Mouse (Mus musculus) stomach, embryonic 16.5 days (tissue): Measurements from ENCODE around the gene Gprin1. TPM values are rescaled to one million over a fixed set of nuclear protein-coding genes. Genes with fewer than 3 reads are reported as not detected.

ENCODE experiments used
- ATAC-seq: fragments of 200-750 bp; cut with Nextera tagmentation; 2 replicates; pipeline ENCODE4 v1.8.0; 2017; ENCODE audit warnings: moderate number of reproducible peaks, moderate TSS enrichment; ENCODE audit not compliant: insufficient read depth, low FRiP score
- H3K27ac ChIP-seq: fragments of 300-500 bp; sonication (generic); 2 replicates; pipeline ENCODE4 v1.5.1; 2014; ENCODE audit warnings: low read length
- H3K27me3 ChIP-seq: fragments of 300-500 bp; sonication (generic); 2 replicates; pipeline ENCODE4 v1.6.1; 2014; ENCODE audit warnings: low read length, control low read depth, mixed read lengths; ENCODE audit not compliant: control insufficient read depth, insufficient read depth
- H3K36me3 ChIP-seq: fragments of 300-500 bp; sonication (generic); 2 replicates; pipeline ENCODE4 v1.6.1; 2014; ENCODE audit warnings: low read length; ENCODE audit not compliant: control insufficient read depth, insufficient read depth
- H3K4me1 ChIP-seq: fragments of 300-500 bp; sonication (generic); 2 replicates; pipeline ENCODE4 v1.6.1; 2014; ENCODE audit warnings: low read length, control low read depth, mixed read lengths; ENCODE audit not compliant: control insufficient read depth, insufficient read depth
- H3K4me2 ChIP-seq: fragments of 300-500 bp; sonication (generic); 2 replicates; pipeline ENCODE4 v1.6.1; 2014; ENCODE audit warnings: low read depth, low read length, mixed read lengths
- H3K4me3 ChIP-seq: fragments of 300-500 bp; sonication (generic); replicated peaks from 2 replicates; pipeline ENCODE4 v1.5.1; 2014; ENCODE audit warnings: mild to moderate bottlenecking, low read length
- H3K9ac ChIP-seq: fragments of 300-500 bp; sonication (generic); 2 replicates; pipeline ENCODE4 v1.6.1; 2014; ENCODE audit warnings: low read length
- H3K9me3 ChIP-seq: fragments of 300-500 bp; sonication (generic); replicated peaks from 2 replicates; pipeline ENCODE4 v1.6.1; 2016; ENCODE audit warnings: low read length, control low read depth; ENCODE audit not compliant: control insufficient read depth
- WGBS: fragments of 180-500 bp; shearing (Covaris S2); extraction: QIAGEN DNeasy Blood & Tissue Kit; methylation state at CpG from one replicate; pipeline ENCODE4 v1.1.7; 2014; 5-methylcytosine and 5-hydroxymethylcytosine counted together
- polyA plus RNA-seq: library from polyadenylated mRNA; unstranded; fragments of >200 nt; fragmentation: Nextera tagmentation; extraction: Ambion mirVana; gene quantifications from 2 replicates; pipeline ENCODE4 v1.2.1, GENCODE M21; 2015

Gprin1 gene
- polyA plus RNA-seq, 1 experiment from 2014 or later: 0.19 TPM

- WGBS: 41% methylated on average over 10 of the region's 10 CpGs
- Histone ChIP-seq H3K4me2 (no peak overlapping the region), H3K9me3 (no peaks in the 10 kb centered on the region), H3K4me3 (no peak overlapping the region), H3K4me1 (0 out of 2 replicates have a peak, but pooled peaks cover 4% of the 10 kb centered on the region), H3K36me3 (no peaks in the 10 kb centered on the region), H3K9ac (no peak overlapping the region), H3K27me3 (peaks cover 24% of the 10 kb centered on the region), H3K27ac (no peak overlapping the region)
- ATAC-seq: no peak
Measured at GRCm38 (mm10) chr13:54746896-54747295, 2.8 kb downstream of the Gprin1 start.

- H3K27me3 ChIP-seq: peaks cover 24% of the 10 kb centered on the region
- H3K36me3 ChIP-seq: no peaks in the 10 kb centered on the region
- no peaks in the 10 kb centered on the region for H3K9me3 ChIP-seq
- no peak overlapping the region for H3K4me2 ChIP-seq
- 34% methylated on average over 6 of the region's 6 CpGs for WGBS
- no peak for ATAC-seq
- H3K4me1 ChIP-seq: 0 out of 2 replicates have a peak, but pooled peaks cover 4% of the 10 kb centered on the region
- H3K9ac ChIP-seq: no peak overlapping the region
- no peak overlapping the region for H3K27ac ChIP-seq
- H3K4me3 ChIP-seq: no peak overlapping the region
Measured at GRCm38 (mm10) chr13:54746110-54746509, 3.6 kb downstream of the Gprin1 start.

- Histone ChIP-seq H3K4me1 (peaks cover 4% of the 10 kb centered on the region; the same call in 1 of the 2 replicates), H3K9me3 (no peaks in the 10 kb centered on the region), H3K27me3 (peaks cover 42% of the 10 kb centered on the region), H3K4me3 (peak overlapping the region; percentile 45), H3K9ac (peak overlapping the region; percentile 35; the same call in 1 of the 2 replicates), H3K4me2 (peak overlapping the region; percentile 64), H3K27ac (no peak overlapping the region), H3K36me3 (no peaks in the 10 kb centered on the region)
- 4% methylated on average over 34 of the region's 34 CpGs for WGBS
- no peak for ATAC-seq
Measured at GRCm38 (mm10) chr13:54738213-54738601, 11.5 kb downstream of the Gprin1 start.

- Histone ChIP-seq H3K36me3 (no peaks in the 10 kb centered on the region), H3K4me1 (peaks cover 4% of the 10 kb centered on the region; the same call in 1 of the 2 replicates), H3K4me3 (peak overlapping the region; percentile 45), H3K9me3 (no peaks in the 10 kb centered on the region), H3K27me3 (peaks cover 42% of the 10 kb centered on the region), H3K27ac (no peak overlapping the region), H3K4me2 (peak overlapping the region; percentile 64), H3K9ac (peak overlapping the region; percentile 35; the same call in 1 of the 2 replicates)
- 1% methylated on average over 85 of the region's 87 CpGs for WGBS
- ATAC-seq: peak; percentile 83
Measured at GRCm38 (mm10) chr13:54737488-54738212, 12.0 kb downstream of the Gprin1 start.

GRCm38 (mm10) chr13:54736931-54737330, 12.7 kb downstream of the Gprin1 start:
- Histone ChIP-seq H3K36me3 (no peaks in the 10 kb centered on the region), H3K27me3 (peaks cover 42% of the 10 kb centered on the region), H3K9me3 (no peaks in the 10 kb centered on the region), H3K4me3 (peak overlapping the region; percentile 45; the same call in 1 of the 2 replicates), H3K9ac (no peak overlapping the region), H3K27ac (no peak overlapping the region), H3K4me2 (peak overlapping the region; percentile 64), H3K4me1 (peaks cover 4% of the 10 kb centered on the region; the same call in 1 of the 2 replicates)
- 22% methylated on average over 3 of the region's 3 CpGs for WGBS
- ATAC-seq: no peak

GRCm38 (mm10) chr13:54726131-54726530, 23.5 kb downstream of the Gprin1 start:
- H3K36me3 ChIP-seq: no peaks in the 10 kb centered on the region
- H3K4me2 ChIP-seq: no peak overlapping the region
- 60% methylated on average over 11 of the region's 11 CpGs for WGBS
- no peak overlapping the region for H3K9ac ChIP-seq
- no peaks in the 10 kb centered on the region for H3K4me1 ChIP-seq
- no peaks in the 10 kb centered on the region for H3K27me3 ChIP-seq
- no peak overlapping the region for H3K4me3 ChIP-seq
- no peaks in the 10 kb centered on the region for H3K9me3 ChIP-seq
- no peak overlapping the region for H3K27ac ChIP-seq
- no peak for ATAC-seq

- no peak for ATAC-seq
- H3K4me1 ChIP-seq: no peaks in the 10 kb centered on the region
- no peaks in the 10 kb centered on the region for H3K27me3 ChIP-seq
- H3K9me3 ChIP-seq: no peaks in the 10 kb centered on the region
- H3K27ac ChIP-seq: no peak overlapping the region
- H3K36me3 ChIP-seq: no peaks in the 10 kb centered on the region
- no peak overlapping the region for H3K4me3 ChIP-seq
- H3K4me2 ChIP-seq: no peak overlapping the region
- no peak overlapping the region for H3K9ac ChIP-seq
- WGBS: 90% methylated on average over 3 of the region's 3 CpGs
Measured at GRCm38 (mm10) chr13:54723143-54723542, 26.5 kb downstream of the Gprin1 start.

GRCm38 (mm10) chr13:54716916-54717315, 32.8 kb downstream of the Gprin1 start:
- Histone ChIP-seq H3K4me1 (no peaks in the 10 kb centered on the region), H3K9ac (no peak overlapping the region), H3K4me2 (no peak overlapping the region), H3K27me3 (no peaks in the 10 kb centered on the region), H3K27ac (no peak overlapping the region), H3K9me3 (no peaks in the 10 kb centered on the region), H3K36me3 (no peaks in the 10 kb centered on the region), H3K4me3 (no peak overlapping the region)
- no peak for ATAC-seq
- 6% methylated on average over 5 of the region's 5 CpGs for WGBS

- Histone ChIP-seq H3K27ac (no peak overlapping the region), H3K36me3 (no peaks in the 10 kb centered on the region), H3K4me2 (no peak overlapping the region), H3K4me3 (no peak overlapping the region), H3K9me3 (no peaks in the 10 kb centered on the region), H3K4me1 (no peaks in the 10 kb centered on the region), H3K9ac (no peak overlapping the region), H3K27me3 (no peaks in the 10 kb centered on the region)
- WGBS: 63% methylated on average over 10 of the region's 10 CpGs
- ATAC-seq: no peak
Measured at GRCm38 (mm10) chr13:54714996-54715395, 34.7 kb downstream of the Gprin1 start.
